Mouse (Mus musculus): ENCODE results near the gene Cep164.

- TF ChIP-seq CTCF (IDR thresholded peaks at IDR 0.05; ENCODE audit: low read depth, low read length): no peak
- TF ChIP-seq POLR2A (IDR thresholded peaks at IDR 0.05; ENCODE audit: borderline replicate concordance, low read depth, low read length): no peak
These were observed 23.3 kb upstream of the Cep164 start for GRCm38 (mm10) chr9:45851776-45852175.

Measured in bone marrow macrophage, adult 2 months (primary cell).